Mouse (Mus musculus): ENCODE measurements around the gene Gm8165.
"Not testable (repeated sequence)": the region's sequence is repeated elsewhere in the genome, so short reads cannot be mapped to it uniquely, and the experiment has no call there.

Gm8165 gene

DNA sequence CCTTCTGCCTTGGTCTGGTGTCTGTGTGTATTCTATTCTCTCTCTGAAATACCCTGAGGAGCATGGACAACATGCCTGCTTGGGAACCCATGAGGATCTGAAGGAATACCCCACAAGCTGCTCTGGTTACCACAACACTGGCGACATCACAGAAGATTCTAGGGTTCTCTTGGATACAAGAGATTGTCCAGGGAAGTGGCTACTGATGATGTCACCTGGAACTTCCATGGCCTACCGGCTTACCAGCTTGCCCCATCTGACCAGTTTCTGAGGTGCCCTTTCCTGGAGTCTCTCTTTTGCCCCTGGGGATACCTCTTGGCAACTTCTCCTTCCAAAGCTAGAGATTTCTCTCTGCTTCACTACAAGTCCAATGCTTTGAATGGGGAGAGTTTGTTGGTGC is at the start of gene Gm8165:
Gm8165 (minus strand) TSS at position 101 of the 400 bp plus-strand sequence.
- DNase-seq (ENCODE audit: low spot score) = not testable (repeated sequence)

DNA sequence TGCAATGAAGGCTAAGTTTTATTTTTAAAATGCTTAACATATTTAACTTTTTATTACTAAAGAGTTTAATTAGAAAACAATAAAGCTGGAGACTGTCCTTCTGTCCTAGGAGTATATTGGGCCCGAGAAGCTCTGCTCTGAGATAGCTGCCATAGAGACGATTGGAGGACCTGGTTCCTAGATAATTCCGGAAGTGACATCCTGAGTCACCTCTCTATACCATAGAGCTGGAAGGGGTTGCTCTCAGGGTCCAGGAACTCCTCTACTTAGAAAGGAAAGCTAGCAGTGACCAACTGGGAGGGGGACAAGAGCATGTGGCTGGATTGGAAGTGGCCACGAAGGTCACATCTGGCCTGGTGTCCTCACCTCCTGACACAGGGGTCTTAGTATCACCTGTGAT is 20.6 kb upstream of the Gm8165 start, which contains the start of gene Gm7324:
Gm7324 (plus strand) TSS at position 208 of the 400 bp plus-strand sequence.
- not testable (repeated sequence) for DNase-seq (ENCODE audit: low spot score)

All from ovary, postnatal 36 days (tissue).